In genomic region chr11:96065215-96065911, GRCm38 (mm10) we compare ENCODE assay signal across 8 mouse cellular contexts. TPM values are rescaled to one million over a fixed set of nuclear protein-coding genes. Genes with fewer than 3 reads are reported as not detected.
DNase-seq lines count a peak whose midpoint lies in the region; ATAC-seq lines count a peak whose summit lies in the region.

Gene Ube2z (minus strand): TSS chr11:96065388.

- peak; percentile 91 for DNase-seq in R1 (ENCODE audit: low read depth, low spot score)
- DNase-seq in cerebellum, postnatal 25 days, result peak; percentile 99 to 100
- peak; percentile 97 to 98 for DNase-seq in frontal cortex, postnatal 36 days (ENCODE audit: low spot score in 2 of 2)
- DNase-seq in left cerebral cortex, adult 11 months (ENCODE audit: low spot score), result peak; percentile 93
- peak; percentile 99 for DNase-seq in lung, postnatal 4 days
- DNase-seq in retina, postnatal 7 days (ENCODE audit: low read depth, low spot score), result peak; percentile 95
- DNase-seq in urinary bladder, adult 2 months (ENCODE audit: low spot score), result peak; percentile 95

- peak within 1 kb of the TSS; percentile 96 for H3K9ac ChIP-seq in hindbrain, embryonic 15.5 days

- H3K27ac ChIP-seq in hindbrain, embryonic 15.5 days (replicated peaks), result peak within 1 kb of the TSS; percentile 80

- ATAC-seq in hindbrain, embryonic 15.5 days (ENCODE audit: low FRiP score, low read depth), result peak; percentile 98

- H3K36me3 ChIP-seq in hindbrain, embryonic 15.5 days, result peaks cover 17% of the 10 kb centered on the region

- peak within 1 kb of the TSS; percentile 94 for H3K4me2 ChIP-seq in hindbrain, embryonic 15.5 days

- H3K4me3 ChIP-seq in hindbrain, embryonic 15.5 days, result peak within 1 kb of the TSS; percentile 99

- H3K27me3 ChIP-seq in hindbrain, embryonic 15.5 days, result no peaks in the 10 kb centered on the region

- peaks cover 30% of the 10 kb centered on the region for H3K4me1 ChIP-seq in hindbrain, embryonic 15.5 days (replicated peaks)

- WGBS in hindbrain, embryonic 15.5 days, result 4% methylated on average over 49 of the region's 50 CpGs

- H3K9me3 ChIP-seq in hindbrain, embryonic 15.5 days, result no peaks in the 10 kb centered on the region

RNA-seq across cellular contexts. Expression of gene Ube2z, which starts in this region (rescaled TPM):
- polyA plus RNA-seq in hindbrain, embryonic 15.5 days (2015; fragmentation: Nextera tagmentation; extraction: Ambion mirVana), result 40.0 and 40.1 TPM in 2 replicates
- 56.8 and 65.1 TPM in 2 replicates for polyA plus RNA-seq in urinary bladder, adult 2 months (2012; rRNA removed)

Comparison
In these comparisons a context has a peak if more than half of its experiments do, and no peak if none do; other contexts are left out.
1. Peak in every context shown above with its lines: DNase-seq, ATAC-seq, H3K4me3 ChIP-seq and H3K27ac ChIP-seq.